Mouse (Mus musculus) large intestine, adult 2 months (tissue): Measurements from ENCODE around the gene Pld2. TPM values are rescaled to one million over a fixed set of nuclear protein-coding genes. Genes with fewer than 3 reads are reported as not detected.
A peak's percentile ranks its signal among the peaks of the same experiment; 100 is the strongest.
"Not testable (repeated sequence)": the region's sequence is repeated elsewhere in the genome, so short reads cannot be mapped to it uniquely, and the experiment has no call there.

Source experiments
- DNase-seq: peaks from one replicate; pipeline ENCODE4 v3.0.0-alpha.2; 2012; ENCODE audit warnings: low read depth, low spot score
- WGBS: fragments of 180-500 bp; shearing (Covaris S2); methylation state at CpG from one replicate; pipeline ENCODE4 v1.1.7; 2018; 5-methylcytosine and 5-hydroxymethylcytosine counted together
- polyA plus RNA-seq: library from polyadenylated mRNA; depleted of rRNA; stranded (reverse); fragments of >200 nt; gene quantifications from 2 replicates; pipeline ENCODE4 v1.2.3, GENCODE M21; 2012

Pld2 gene
- polyA plus RNA-seq, 1 experiment: 15.4 TPM

GRCm38 (mm10) chr11:70524782-70525181, 15.1 kb upstream of the Pld2 start:
- under 1% methylated on average over 8 of the region's 8 CpGs for WGBS
- no peak for DNase-seq

- under 1% methylated on average over 26 of the region's 26 CpGs for WGBS
- DNase-seq: peak; percentile 91
These were observed 14.6 kb upstream of the Pld2 start, which contains the start of gene Psmb6 for GRCm38 (mm10) chr11:70525184-70525678. Gene Psmb6, plus strand, starts transcription at chr11:70525367.

- DNase-seq: no peak
- 2% methylated on average over 12 of the region's 12 CpGs for WGBS
These were observed 14.1 kb upstream of the Pld2 start for GRCm38 (mm10) chr11:70525726-70526125.

GRCm38 (mm10) chr11:70526211-70526610, 13.7 kb upstream of the Pld2 start:
- WGBS: 87% methylated on average over 12 of the region's 12 CpGs
- DNase-seq: no peak

GRCm38 (mm10) chr11:70528610-70529009, 11.3 kb upstream of the Pld2 start:
- WGBS: 83% methylated on average over 7 of the region's 7 CpGs
- DNase-seq: no peak

- not testable (repeated sequence) for DNase-seq
- WGBS: 72% methylated on average over 2 of the region's 2 CpGs
These were observed 8.8 kb upstream of the Pld2 start for GRCm38 (mm10) chr11:70531065-70531464.

GRCm38 (mm10) chr11:70532839-70533238, 7.0 kb upstream of the Pld2 start, which contains the start of gene Gm40193:
Gene Gm40193, minus strand, starts transcription at chr11:70532939.
- DNase-seq: no peak
- WGBS: 76% methylated on average over 6 of the region's 6 CpGs

GRCm38 (mm10) chr11:70539423-70539822, 441 bp upstream of the Pld2 start:
- peak; percentile 65 for DNase-seq
- 2% methylated on average over 9 of the region's 9 CpGs for WGBS

- 82% methylated on average over 7 of the region's 7 CpGs for WGBS
- DNase-seq: no peak
These were observed 1.1 kb downstream of the Pld2 start for GRCm38 (mm10) chr11:70540928-70541327.

GRCm38 (mm10) chr11:70541415-70541814, 1.6 kb downstream of the Pld2 start:
- DNase-seq: no peak
- WGBS: 75% methylated on average over 5 of the region's 5 CpGs

- WGBS: 74% methylated on average over 7 of the region's 7 CpGs
- DNase-seq: no peak
These were observed 4.6 kb downstream of the Pld2 start for GRCm38 (mm10) chr11:70544496-70544895.

- DNase-seq: no peak
- WGBS: 84% methylated on average over 8 of the region's 8 CpGs
These were observed 11.7 kb downstream of the Pld2 start for GRCm38 (mm10) chr11:70551526-70551925.

- DNase-seq: no peak
- 38% methylated on average over 7 of the region's 7 CpGs for WGBS
These were observed 14.1 kb downstream of the Pld2 start for GRCm38 (mm10) chr11:70553940-70554339.

GRCm38 (mm10) chr11:70557545-70557944, 17.7 kb downstream of the Pld2 start:
- no peak for DNase-seq
- WGBS: 92% methylated on average over 9 of the region's 9 CpGs

- no peak for DNase-seq
- 0% methylated on average over 2 of the region's 2 CpGs for WGBS
These were observed 22.0 kb downstream of the Pld2 start for GRCm38 (mm10) chr11:70561937-70562286.

- WGBS: under 1% methylated on average over 57 of the region's 57 CpGs
- no peak for DNase-seq
These were observed 22.6 kb downstream of the Pld2 start, which contains the start of gene Mink1 for GRCm38 (mm10) chr11:70562287-70562994. Gene Mink1, plus strand, starts transcription at chr11:70562881.

- 2% methylated on average over 21 of the region's 31 CpGs for WGBS
- no peak for DNase-seq
These were observed 23.2 kb downstream of the Pld2 start for GRCm38 (mm10) chr11:70562995-70563469.

GRCm38 (mm10) chr11:70563470-70564275, 23.8 kb downstream of the Pld2 start:
- DNase-seq: no peak
- 2% methylated on average over 25 of the region's 25 CpGs for WGBS

- WGBS: 16% methylated on average over 4 of the region's 4 CpGs
- no peak for DNase-seq
These were observed 24.5 kb downstream of the Pld2 start for GRCm38 (mm10) chr11:70564276-70564873.

GRCm38 (mm10) chr11:70566586-70566985, 26.7 kb downstream of the Pld2 start:
- no peak for DNase-seq
- 69% methylated on average over 7 of the region's 7 CpGs for WGBS
